Mouse (Mus musculus): ENCODE data around the gene Lzts3. TPM values are rescaled to one million over a fixed set of nuclear protein-coding genes. Genes with fewer than 3 reads are reported as not detected.
A peak's percentile ranks its signal among the peaks of the same experiment; 100 is the strongest.

Lzts3 gene
- polyA plus RNA-seq, 1 experiment from 2014 or later: 1.6 TPM

DNA sequence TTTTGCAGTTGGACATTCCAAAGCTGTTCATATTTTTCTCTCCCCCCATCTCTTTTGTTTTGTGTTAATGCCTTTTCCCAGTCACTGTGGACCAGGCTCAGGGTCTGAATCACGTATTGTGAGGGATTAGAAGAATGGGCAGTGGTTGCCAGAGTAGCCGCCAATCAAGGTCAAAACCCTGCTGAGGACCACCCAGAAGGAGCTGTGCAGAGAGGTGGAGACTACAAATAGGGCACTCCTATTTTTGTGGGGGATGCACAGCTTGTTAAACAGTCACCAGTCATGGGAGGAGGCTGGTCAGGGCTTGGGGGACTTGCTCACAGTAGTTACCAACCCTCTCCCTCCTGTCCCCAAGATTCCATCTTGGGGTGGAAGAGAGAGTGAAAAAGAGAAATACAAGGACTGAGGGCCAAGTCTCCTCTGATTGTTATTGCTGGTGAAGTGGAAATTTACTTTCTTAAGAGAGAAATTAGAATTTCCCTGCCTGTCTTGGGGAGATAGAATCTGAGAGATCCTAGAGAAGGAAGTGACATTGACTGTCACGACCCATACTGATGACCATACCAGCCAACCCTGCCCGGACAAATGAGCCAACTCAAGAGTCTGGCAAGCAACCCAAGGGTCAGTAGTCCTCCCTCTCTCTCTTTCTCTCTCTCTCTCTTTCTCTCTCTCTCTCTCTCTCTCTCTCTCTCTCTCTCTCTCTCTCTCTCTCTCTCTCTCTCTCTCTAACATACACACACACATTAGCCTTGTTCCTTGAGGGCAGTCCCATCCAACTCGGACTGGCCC lies 9.5 kb downstream of the Lzts3 start:
- ATAC-seq: no peak
- Histone ChIP-seq H3K9me3 (replicated peaks; ENCODE audit: control insufficient read depth, low read length) (no peaks in the 10 kb centered on the region), H3K4me2 (ENCODE audit: low read length) (no peak overlapping the region), H3K27ac (ENCODE audit: low read depth, low read length) (no peak overlapping the region), H3K4me3 (ENCODE audit: low read depth, low read length) (no peak overlapping the region), H3K36me3 (ENCODE audit: control insufficient read depth, insufficient read depth, low read length) (0 out of 2 replicates have a peak, but pooled peaks cover 5% of the 10 kb centered on the region), H3K9ac (ENCODE audit: low read length) (no peak overlapping the region), H3K4me1 (ENCODE audit: control insufficient read depth, insufficient read depth, low read length) (peaks cover 17% of the 10 kb centered on the region), H3K27me3 (replicated peaks; ENCODE audit: control insufficient read depth, insufficient read depth, low read length) (peaks cover 35% of the 10 kb centered on the region)
- 42% methylated on average over 5 of the region's 5 CpGs for WGBS
- DNase-seq (ENCODE audit: low spot score): peak; percentile 28

DNA sequence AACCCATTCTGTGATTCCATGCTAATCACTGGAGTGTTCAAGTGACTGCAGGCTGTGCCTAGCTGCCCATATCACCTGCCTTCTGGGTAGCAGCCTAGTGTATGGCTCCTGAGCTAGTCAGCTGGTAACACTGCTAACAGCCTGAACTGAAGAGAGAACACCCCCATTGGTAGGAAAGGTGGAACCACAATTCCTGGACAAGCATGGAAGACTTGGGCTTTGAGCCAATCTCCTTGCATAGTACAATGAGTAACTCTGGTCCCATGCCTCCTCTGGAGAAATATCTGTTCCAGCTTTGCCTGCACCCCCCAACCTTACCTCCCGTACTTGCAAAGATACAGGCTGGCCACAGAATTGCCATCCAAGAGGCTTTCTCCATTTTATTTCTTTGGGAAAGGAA lies 10.2 kb downstream of the Lzts3 start:
- ATAC-seq: no peak

DNA sequence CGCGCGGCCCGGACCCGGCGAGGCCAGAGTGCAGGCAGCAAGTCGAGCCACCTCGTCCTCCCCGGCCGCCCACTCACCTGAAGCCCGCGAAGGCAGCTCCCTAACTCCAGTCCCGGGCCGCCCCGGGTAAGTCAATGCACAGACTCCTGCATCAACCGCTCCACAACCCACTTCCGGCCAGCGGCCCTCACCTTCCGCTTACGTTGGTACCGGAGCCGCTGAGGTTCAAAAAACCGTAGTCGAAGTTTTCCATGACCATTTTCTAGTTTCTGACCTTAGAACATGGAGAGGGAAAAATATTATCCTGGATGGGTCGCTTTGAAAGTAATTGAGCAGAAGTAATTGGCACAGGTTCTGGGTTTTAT lies 12.8 kb downstream of the Lzts3 start, which contains the start of the genes Fastkd5 and Ubox5:
Gene Fastkd5 (minus strand): TSS at position 189 of the 365 bp plus-strand sequence.
Gene Ubox5 (minus strand): TSS at position 200 of the 365 bp plus-strand sequence.
- peaks cover 12% of the 10 kb centered on the region for H3K4me1 ChIP-seq (ENCODE audit: control insufficient read depth, insufficient read depth, low read length)
- WGBS: under 1% methylated on average over 25 of the region's 25 CpGs
- ATAC-seq: peak; percentile 89
- H3K9ac ChIP-seq (ENCODE audit: low read length): peak within 1 kb of the TSS; percentile 93
- H3K4me3 ChIP-seq (ENCODE audit: low read depth, low read length): peak within 1 kb of the TSS; percentile 100
- H3K9me3 ChIP-seq (replicated peaks; ENCODE audit: control insufficient read depth, low read length): no peaks in the 10 kb centered on the region
- peak within 1 kb of the TSS; percentile 70 for H3K4me2 ChIP-seq (ENCODE audit: low read length)
- DNase-seq (ENCODE audit: low spot score): peak; percentile 91
- peaks cover 7% of the 10 kb centered on the region; the same call in 1 of the 2 replicates for H3K27me3 ChIP-seq (replicated peaks; ENCODE audit: control insufficient read depth, insufficient read depth, low read length)
- H3K36me3 ChIP-seq (ENCODE audit: control insufficient read depth, insufficient read depth, low read length): peaks cover 16% of the 10 kb centered on the region
- peak within 1 kb of the TSS; percentile 54 for H3K27ac ChIP-seq (ENCODE audit: low read depth, low read length)

More for the DNA sequence above, 10.2 kb downstream of the Lzts3 start:
- Histone ChIP-seq H3K9me3 (replicated peaks; ENCODE audit: control insufficient read depth, low read length) (no peaks in the 10 kb centered on the region), H3K4me2 (ENCODE audit: low read length) (no peak overlapping the region), H3K27ac (ENCODE audit: low read depth, low read length) (no peak overlapping the region), H3K27me3 (replicated peaks; ENCODE audit: control insufficient read depth, insufficient read depth, low read length) (peaks cover 32% of the 10 kb centered on the region), H3K4me3 (ENCODE audit: low read depth, low read length) (no peak overlapping the region), H3K9ac (ENCODE audit: low read length) (no peak overlapping the region), H3K4me1 (ENCODE audit: control insufficient read depth, insufficient read depth, low read length) (peaks cover 17% of the 10 kb centered on the region), H3K36me3 (ENCODE audit: control insufficient read depth, insufficient read depth, low read length) (peaks cover 9% of the 10 kb centered on the region)
- 33% methylated on average over 1 of the region's 1 CpGs for WGBS
- peak; percentile 20 for DNase-seq (ENCODE audit: low spot score)

DNA sequence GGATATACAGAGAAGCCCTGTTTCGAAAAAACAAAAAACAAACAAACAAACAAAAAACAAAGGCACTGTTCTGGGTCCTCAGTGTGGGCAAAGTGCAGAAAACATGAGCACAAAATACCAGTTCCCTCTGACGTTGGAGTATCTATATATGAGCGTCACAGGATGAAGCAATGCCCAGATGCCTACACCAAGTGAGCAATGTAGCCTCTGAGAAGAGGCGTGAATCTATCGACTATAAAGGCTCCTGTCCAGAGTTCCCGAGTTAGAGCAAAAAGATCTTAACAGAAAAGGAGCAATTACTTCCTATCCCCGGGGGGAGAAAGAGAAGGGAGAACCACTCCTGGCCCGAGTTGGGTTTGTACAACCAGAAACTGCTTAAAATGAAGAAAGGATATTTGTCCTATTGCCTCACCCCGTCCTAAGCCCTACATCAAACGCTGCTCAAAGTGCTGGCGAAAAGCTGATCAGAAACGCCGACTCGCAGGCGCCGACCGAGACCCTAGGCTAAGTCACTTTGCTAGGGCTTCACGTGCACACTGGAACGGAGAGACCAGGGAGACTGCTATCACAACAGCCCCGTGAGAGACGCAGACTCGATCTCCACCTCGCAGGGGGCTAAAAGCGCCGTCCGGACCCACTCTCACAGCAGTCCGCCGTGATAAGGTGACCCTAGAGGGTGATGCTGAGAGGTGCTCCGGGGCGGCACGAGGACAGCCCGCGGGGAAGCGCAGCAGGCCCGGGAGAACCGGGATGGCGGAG lies 13.3 kb downstream of the Lzts3 start:
- no peak for DNase-seq (ENCODE audit: low spot score)

DNA sequence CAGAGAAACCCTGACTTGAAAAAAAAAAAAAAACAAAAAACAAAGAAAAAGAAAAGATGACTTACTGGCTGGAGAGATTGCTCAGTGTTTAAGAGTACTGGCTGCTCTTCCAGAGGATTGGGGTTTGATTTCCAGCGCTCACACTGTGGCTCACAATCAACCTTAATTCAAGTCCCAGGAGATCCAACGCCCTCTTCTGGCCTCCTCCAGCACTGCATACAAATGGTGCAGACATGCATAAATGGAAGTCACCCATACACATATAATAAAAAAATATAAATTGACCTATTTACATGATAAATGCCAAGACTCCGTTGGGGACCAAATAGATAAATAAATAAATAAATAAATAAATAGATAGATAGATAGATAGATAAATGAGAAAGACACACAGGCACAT lies 14.2 kb downstream of the Lzts3 start:
- ATAC-seq (no peak), DNase-seq (ENCODE audit: low spot score) (no peak)
- Histone ChIP-seq H3K4me2 (ENCODE audit: low read length) (peak overlapping the region; percentile 70), H3K4me1 (ENCODE audit: control insufficient read depth, insufficient read depth, low read length) (peaks cover 5% of the 10 kb centered on the region), H3K9ac (ENCODE audit: low read length) (no peak overlapping the region), H3K4me3 (ENCODE audit: low read depth, low read length) (peak overlapping the region; percentile 100; the same call in 1 of the 2 replicates), H3K9me3 (replicated peaks; ENCODE audit: control insufficient read depth, low read length) (no peaks in the 10 kb centered on the region), H3K27ac (ENCODE audit: low read depth, low read length) (no peak overlapping the region), H3K27me3 (replicated peaks; ENCODE audit: control insufficient read depth, insufficient read depth, low read length) (no peaks in the 10 kb centered on the region), H3K36me3 (ENCODE audit: control insufficient read depth, insufficient read depth, low read length) (peaks cover 16% of the 10 kb centered on the region)
- 64% methylated on average over 3 of the region's 3 CpGs for WGBS

More for the DNA sequence above, 13.3 kb downstream of the Lzts3 start:
- peak; percentile 47 for ATAC-seq
- peak overlapping the region; percentile 54 for H3K27ac ChIP-seq (ENCODE audit: low read depth, low read length)
- H3K9ac ChIP-seq (ENCODE audit: low read length): peak overlapping the region; percentile 93
- peak overlapping the region; percentile 70 for H3K4me2 ChIP-seq (ENCODE audit: low read length)
- WGBS: 3% methylated on average over 37 of the region's 37 CpGs
- H3K27me3 ChIP-seq (replicated peaks; ENCODE audit: control insufficient read depth, insufficient read depth, low read length): peaks cover 2% of the 10 kb centered on the region; the same call in 1 of the 2 replicates
- H3K4me1 ChIP-seq (ENCODE audit: control insufficient read depth, insufficient read depth, low read length): peaks cover 7% of the 10 kb centered on the region
- H3K9me3 ChIP-seq (replicated peaks; ENCODE audit: control insufficient read depth, low read length): no peaks in the 10 kb centered on the region
- peaks cover 16% of the 10 kb centered on the region for H3K36me3 ChIP-seq (ENCODE audit: control insufficient read depth, insufficient read depth, low read length)
- peak overlapping the region; percentile 100 for H3K4me3 ChIP-seq (ENCODE audit: low read depth, low read length)

DNA sequence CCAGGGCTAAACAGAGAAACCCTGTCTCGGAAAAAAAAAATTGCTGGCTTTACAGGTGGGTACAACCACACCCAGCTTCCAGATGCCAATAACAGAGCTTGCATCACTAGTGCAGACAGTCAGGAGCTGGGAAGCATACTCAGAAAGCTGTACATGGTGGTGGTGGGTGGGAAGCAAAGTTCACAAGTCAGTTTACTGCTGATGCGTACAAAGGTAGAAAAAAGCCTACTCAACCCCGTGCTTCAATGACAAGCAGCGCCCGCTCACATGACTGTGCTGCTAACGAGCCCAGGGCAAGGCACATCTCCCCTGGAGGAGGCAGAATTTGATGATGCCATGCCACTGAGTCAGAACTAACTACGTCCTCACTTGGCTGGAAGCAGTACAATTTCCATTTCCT lies 23.6 kb downstream of the Lzts3 start:
- no peaks in the 10 kb centered on the region for H3K9me3 ChIP-seq (replicated peaks; ENCODE audit: control insufficient read depth, low read length)
- H3K4me3 ChIP-seq (ENCODE audit: low read depth, low read length): no peak overlapping the region
- WGBS: 74% methylated on average over 7 of the region's 7 CpGs
- no peak for ATAC-seq
- no peak overlapping the region for H3K27ac ChIP-seq (ENCODE audit: low read depth, low read length)
- no peak overlapping the region for H3K4me2 ChIP-seq (ENCODE audit: low read length)
- no peaks in the 10 kb centered on the region for H3K27me3 ChIP-seq (replicated peaks; ENCODE audit: control insufficient read depth, insufficient read depth, low read length)
- no peak for DNase-seq (ENCODE audit: low spot score)
- H3K9ac ChIP-seq (ENCODE audit: low read length): no peak overlapping the region
- H3K36me3 ChIP-seq (ENCODE audit: control insufficient read depth, insufficient read depth, low read length): peaks cover 39% of the 10 kb centered on the region
- H3K4me1 ChIP-seq (ENCODE audit: control insufficient read depth, insufficient read depth, low read length): no peaks in the 10 kb centered on the region

DNA sequence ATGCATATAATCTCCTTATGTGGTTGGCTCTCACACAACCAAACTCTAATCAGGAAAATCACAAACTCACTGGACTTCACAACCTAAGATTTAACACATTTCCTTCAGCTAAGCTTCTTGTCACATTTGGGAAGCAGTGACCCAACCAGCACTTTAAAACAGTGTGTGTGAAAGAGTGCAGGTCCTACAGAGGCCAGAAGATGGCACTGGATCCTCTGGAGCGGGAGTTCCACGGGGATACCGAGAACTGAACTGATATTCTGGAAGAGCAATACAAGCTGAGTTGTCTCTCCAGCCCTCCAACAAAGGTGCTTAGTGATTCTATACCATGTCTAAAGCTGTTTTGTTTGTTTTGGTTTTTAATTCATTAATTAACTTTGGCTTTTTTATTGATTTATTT lies 29.5 kb downstream of the Lzts3 start:
- Histone ChIP-seq H3K27me3 (replicated peaks; ENCODE audit: control insufficient read depth, insufficient read depth, low read length) (no peaks in the 10 kb centered on the region), H3K9ac (ENCODE audit: low read length) (no peak overlapping the region), H3K4me3 (ENCODE audit: low read depth, low read length) (no peak overlapping the region), H3K36me3 (ENCODE audit: control insufficient read depth, insufficient read depth, low read length) (peaks cover 32% of the 10 kb centered on the region), H3K27ac (ENCODE audit: low read depth, low read length) (no peak overlapping the region), H3K4me1 (ENCODE audit: control insufficient read depth, insufficient read depth, low read length) (no peaks in the 10 kb centered on the region), H3K4me2 (ENCODE audit: low read length) (no peak overlapping the region), H3K9me3 (replicated peaks; ENCODE audit: control insufficient read depth, low read length) (no peaks in the 10 kb centered on the region)
- WGBS: 69% methylated on average over 3 of the region's 3 CpGs
- no peak for ATAC-seq
- DNase-seq (ENCODE audit: low spot score): peak; percentile 33

DNA sequence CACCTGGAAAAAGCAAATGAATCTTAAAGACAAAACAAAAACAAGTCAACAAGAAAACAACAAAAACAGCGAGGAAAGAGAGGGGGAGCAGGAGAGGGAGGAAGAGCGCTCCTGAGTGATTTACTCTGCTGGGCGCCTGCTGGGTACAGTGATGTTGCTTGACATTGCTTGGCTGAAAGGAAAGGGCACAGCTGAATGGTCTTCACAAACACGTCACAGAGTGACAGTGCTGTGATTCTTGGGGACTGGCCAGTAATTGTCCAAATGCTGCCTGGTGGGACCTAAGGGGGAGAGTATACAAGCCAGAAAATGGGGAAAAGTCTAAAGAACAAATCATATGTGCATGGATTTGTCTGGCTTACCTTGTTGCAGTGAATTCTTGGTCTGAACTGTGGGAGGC lies 40.4 kb downstream of the Lzts3 start:
- 90% methylated on average over 4 of the region's 4 CpGs for WGBS
- peaks cover 62% of the 10 kb centered on the region for H3K36me3 ChIP-seq (ENCODE audit: control insufficient read depth, insufficient read depth, low read length)
- H3K4me1 ChIP-seq (ENCODE audit: control insufficient read depth, insufficient read depth, low read length): no peaks in the 10 kb centered on the region
- no peak for ATAC-seq
- H3K9ac ChIP-seq (ENCODE audit: low read length): no peak overlapping the region
- no peak overlapping the region for H3K27ac ChIP-seq (ENCODE audit: low read depth, low read length)
- H3K9me3 ChIP-seq (replicated peaks; ENCODE audit: control insufficient read depth, low read length): no peaks in the 10 kb centered on the region
- DNase-seq (ENCODE audit: low spot score): no peak
- H3K4me2 ChIP-seq (ENCODE audit: low read length): no peak overlapping the region
- H3K4me3 ChIP-seq (ENCODE audit: low read depth, low read length): no peak overlapping the region
- H3K27me3 ChIP-seq (replicated peaks; ENCODE audit: control insufficient read depth, insufficient read depth, low read length): no peaks in the 10 kb centered on the region
